Mouse (Mus musculus) CH12.LX (cell line): ENCODE measurements around the gene Vamp8.

Experiments used
- CTCF ChIP-seq, 2 experiments: IDR thresholded peaks in 1 of 2; conservative IDR thresholded peaks in 1 of 2; 2 replicates each; pipeline ENCODE4 v1.5.1; 2011 to 2012; ENCODE audit warnings: low read depth in 2 of 2, low read length in 2 of 2, improper control_type of control experiment in 1 of 2, inconsistent platforms in 1 of 2, mild to moderate bottlenecking in 1 of 2, moderate library complexity in 1 of 2
- KAT2A ChIP-seq: IDR thresholded peaks from 2 replicates; pipeline ENCODE4 v1.6.1; 2012; ENCODE audit warnings: low read length, improper control_type of control experiment, inconsistent platforms; ENCODE audit not compliant: insufficient replicate concordance
- POLR2A ChIP-seq: IDR thresholded peaks from 2 replicates; pipeline ENCODE4 v1.6.1; 2011; ENCODE audit warnings: low read depth, mild to moderate bottlenecking, improper control_type of control experiment, low read length

DNA sequence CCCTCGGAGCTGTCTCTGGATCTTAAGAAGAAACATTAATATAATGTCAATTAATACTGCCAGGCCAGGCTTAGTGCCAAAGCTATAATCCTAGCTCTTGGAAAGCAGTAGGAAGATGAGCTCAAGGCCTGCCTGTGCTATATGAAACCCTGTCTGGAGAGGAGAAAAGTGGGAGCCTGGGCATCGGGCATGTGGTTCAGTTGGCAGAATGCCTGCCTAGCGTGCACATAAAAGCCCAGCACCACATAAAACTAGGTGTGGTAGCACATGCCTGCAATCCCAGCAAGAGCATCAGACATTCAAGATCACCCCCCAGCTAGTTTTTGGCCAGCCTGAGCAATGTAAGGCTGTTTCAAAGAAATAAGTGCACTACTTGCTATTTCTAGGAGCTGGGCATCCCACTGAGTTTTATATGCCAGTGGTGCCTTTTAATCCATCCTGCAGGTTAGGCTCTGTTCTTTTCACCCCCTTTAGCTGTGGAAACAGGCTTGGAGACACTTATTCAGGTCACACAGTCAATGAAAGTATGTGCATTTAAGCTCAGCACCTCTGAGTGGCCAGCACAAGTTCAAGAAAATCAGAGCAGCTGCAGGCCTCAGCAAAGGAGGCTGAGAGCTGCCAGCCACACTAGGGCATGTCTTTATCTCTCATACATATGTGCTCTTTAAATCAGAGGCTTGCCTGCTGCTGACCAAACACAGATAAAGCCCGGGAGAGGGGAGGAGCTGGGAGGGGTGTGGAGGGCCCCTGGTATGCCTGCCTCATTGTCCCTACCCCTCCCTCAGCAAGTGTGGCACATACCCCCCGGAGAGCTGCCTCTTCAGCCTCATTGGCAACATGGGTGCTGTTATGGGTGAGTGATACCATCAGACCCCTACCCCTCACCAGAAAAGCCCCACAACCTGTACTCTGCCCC lies 33.1 kb downstream of the Vamp8 start:
- TF ChIP-seq KAT2A = no peak
- TF ChIP-seq POLR2A = no peak
- no peak for TF ChIP-seq CTCF (conservative IDR thresholded peaks at IDR 0.05 in 1 of 2, IDR thresholded peaks at IDR 0.05 in 1 of 2; ENCODE audit: low read depth in 2 of 2, low read length in 2 of 2)
